Mouse (Mus musculus): ENCODE measurements at regions not wholly inside any gene's neighbourhood (a gene's known extent, or its start where the extent isn't known, plus 50 kb on each side); places are given as distances from the start of the nearest gene placed in this dataset.

DNA sequence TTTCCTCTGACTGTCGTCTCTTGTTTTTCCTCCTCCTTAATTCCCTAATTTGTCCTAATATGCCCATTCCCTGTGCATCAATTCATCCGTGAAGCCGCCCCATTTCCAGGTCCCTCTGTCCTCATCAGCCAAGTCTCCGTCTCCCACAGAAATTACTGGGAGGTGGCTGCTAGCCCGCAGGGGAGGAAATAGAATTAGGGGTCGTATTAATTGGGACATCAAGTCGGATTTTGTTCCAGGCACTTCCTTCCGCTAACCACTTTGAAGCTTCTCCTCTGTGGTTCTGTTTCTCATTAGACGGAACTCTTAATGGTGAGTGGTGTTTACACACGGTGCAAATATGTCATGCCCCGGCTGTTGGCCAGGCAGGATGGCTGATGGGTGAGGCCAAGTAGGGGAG, 259.5 kb upstream of the Tbx3 start:
- no peak for TF ChIP-seq CTCF (IDR thresholded peaks at IDR 0.05; ENCODE audit: low read depth)
- no peaks in the 10 kb centered on the region for H3K36me3 ChIP-seq (ENCODE audit: insufficient read depth)
- 61% methylated on average over 11 of the region's 11 CpGs for WGBS
- no peak overlapping the region for H3K4me3 ChIP-seq (ENCODE audit: low read depth, low read length)
- H3K9ac ChIP-seq: no peak overlapping the region
- ATAC-seq (no peak), DNase-seq (no peak)
- no peaks in the 10 kb centered on the region for H3K4me1 ChIP-seq (ENCODE audit: insufficient read depth)
- no peaks in the 10 kb centered on the region for H3K27me3 ChIP-seq (ENCODE audit: insufficient read depth, low read length)
- H3K27ac ChIP-seq (ENCODE audit: low read depth, low read length): no peak overlapping the region
- no peak overlapping the region for H3K4me2 ChIP-seq (ENCODE audit: low read depth)
- no peaks in the 10 kb centered on the region for H3K9me3 ChIP-seq (ENCODE audit: low read length)

DNA sequence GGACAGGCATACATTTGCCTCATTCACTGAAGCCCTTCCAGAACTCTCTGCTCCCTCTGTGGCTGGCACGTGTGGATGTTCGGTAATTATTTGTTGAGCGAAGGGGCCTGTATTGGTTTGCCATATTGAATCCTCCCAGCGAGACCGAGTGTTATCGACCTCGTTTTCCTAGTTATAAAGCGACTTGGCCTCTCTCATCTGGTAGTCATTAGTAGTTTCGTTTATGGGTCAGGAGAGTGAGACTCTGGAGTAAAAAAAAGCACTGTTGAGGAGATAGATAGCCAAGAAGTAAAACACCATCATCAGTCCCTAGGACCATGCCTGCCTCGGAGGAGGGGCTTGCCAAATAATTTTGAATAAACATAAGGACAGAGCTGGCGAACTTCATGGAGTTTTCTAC, 254.6 kb upstream of the Tbx3 start:
- no peak for ATAC-seq
- TF ChIP-seq CTCF (IDR thresholded peaks at IDR 0.05; ENCODE audit: low read depth): no peak
- Histone ChIP-seq H3K9me3 (ENCODE audit: low read length) (no peaks in the 10 kb centered on the region), H3K4me1 (ENCODE audit: insufficient read depth) (no peaks in the 10 kb centered on the region), H3K9ac (no peak overlapping the region), H3K4me3 (ENCODE audit: low read depth, low read length) (no peak overlapping the region), H3K36me3 (ENCODE audit: insufficient read depth) (no peaks in the 10 kb centered on the region), H3K27ac (ENCODE audit: low read depth, low read length) (no peak overlapping the region), H3K4me2 (ENCODE audit: low read depth) (no peak overlapping the region), H3K27me3 (ENCODE audit: insufficient read depth, low read length) (no peaks in the 10 kb centered on the region)
- 72% methylated on average over 11 of the region's 11 CpGs for WGBS
- DNase-seq: no peak

DNA sequence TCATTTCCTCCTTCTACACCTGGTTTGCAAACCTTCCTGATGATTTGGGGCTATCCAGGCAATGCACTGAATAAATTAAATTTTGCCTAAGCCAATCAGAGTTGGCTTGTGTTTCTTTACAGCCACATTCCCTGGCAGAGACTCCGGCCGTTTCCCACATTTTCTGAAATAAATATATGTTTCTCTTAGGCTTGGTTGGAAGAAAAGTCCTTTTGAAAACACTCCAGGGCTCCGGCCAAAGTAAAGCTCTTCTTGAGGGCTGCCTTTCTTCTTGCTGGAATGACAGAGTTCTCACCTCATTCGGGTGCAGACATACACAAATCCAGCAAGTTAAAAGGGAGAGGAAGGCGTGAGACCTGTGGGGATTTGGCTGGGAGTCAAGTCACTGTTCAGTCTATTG, 252.0 kb upstream of the Tbx3 start:
- Histone ChIP-seq H3K27ac (ENCODE audit: low read depth, low read length) (no peak overlapping the region), H3K4me2 (ENCODE audit: low read depth) (no peak overlapping the region), H3K4me3 (ENCODE audit: low read depth, low read length) (no peak overlapping the region), H3K27me3 (ENCODE audit: insufficient read depth, low read length) (no peaks in the 10 kb centered on the region), H3K4me1 (ENCODE audit: insufficient read depth) (no peaks in the 10 kb centered on the region), H3K9me3 (ENCODE audit: low read length) (no peaks in the 10 kb centered on the region), H3K9ac (no peak overlapping the region), H3K36me3 (ENCODE audit: insufficient read depth) (no peaks in the 10 kb centered on the region)
- TF ChIP-seq CTCF (IDR thresholded peaks at IDR 0.05; ENCODE audit: low read depth): no peak
- WGBS: 44% methylated on average over 5 of the region's 5 CpGs
- DNase-seq: no peak
- ATAC-seq: no peak

DNA sequence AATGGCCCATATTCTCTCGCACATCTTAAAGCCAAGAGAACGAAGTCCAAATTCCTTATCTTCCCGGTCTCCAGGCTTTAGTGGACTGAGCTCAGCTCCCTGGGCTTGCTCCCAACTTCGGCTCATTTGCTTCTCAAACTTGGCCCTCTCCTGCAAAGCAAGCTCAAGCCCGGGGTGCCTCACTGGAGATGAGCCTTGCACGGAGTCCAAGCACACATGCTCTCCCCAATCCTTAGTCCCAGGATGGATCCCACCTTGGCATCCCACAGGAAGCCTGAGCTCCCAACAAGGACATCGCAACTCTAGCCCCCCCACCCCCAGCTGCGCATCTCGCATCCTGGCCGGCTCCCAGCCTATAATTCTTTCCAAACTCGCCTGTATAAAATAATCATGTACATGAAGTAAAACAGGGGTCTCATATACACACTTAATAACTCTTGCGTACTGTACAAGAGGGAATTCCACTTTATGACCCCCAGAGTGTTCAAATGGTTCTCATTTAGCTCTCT, 242.9 kb upstream of the Tbx3 start:
- Histone ChIP-seq H3K27ac (ENCODE audit: low read depth, low read length) (no peak overlapping the region), H3K4me2 (ENCODE audit: low read depth) (no peak overlapping the region), H3K9ac (no peak overlapping the region), H3K27me3 (ENCODE audit: insufficient read depth, low read length) (no peaks in the 10 kb centered on the region), H3K9me3 (ENCODE audit: low read length) (no peaks in the 10 kb centered on the region), H3K4me3 (ENCODE audit: low read depth, low read length) (no peak overlapping the region), H3K4me1 (ENCODE audit: insufficient read depth) (no peaks in the 10 kb centered on the region), H3K36me3 (ENCODE audit: insufficient read depth) (no peaks in the 10 kb centered on the region)
- TF ChIP-seq CTCF (IDR thresholded peaks at IDR 0.05; ENCODE audit: low read depth): no peak
- WGBS: 76% methylated on average over 12 of the region's 12 CpGs
- no peak for DNase-seq
- no peak for ATAC-seq

DNA sequence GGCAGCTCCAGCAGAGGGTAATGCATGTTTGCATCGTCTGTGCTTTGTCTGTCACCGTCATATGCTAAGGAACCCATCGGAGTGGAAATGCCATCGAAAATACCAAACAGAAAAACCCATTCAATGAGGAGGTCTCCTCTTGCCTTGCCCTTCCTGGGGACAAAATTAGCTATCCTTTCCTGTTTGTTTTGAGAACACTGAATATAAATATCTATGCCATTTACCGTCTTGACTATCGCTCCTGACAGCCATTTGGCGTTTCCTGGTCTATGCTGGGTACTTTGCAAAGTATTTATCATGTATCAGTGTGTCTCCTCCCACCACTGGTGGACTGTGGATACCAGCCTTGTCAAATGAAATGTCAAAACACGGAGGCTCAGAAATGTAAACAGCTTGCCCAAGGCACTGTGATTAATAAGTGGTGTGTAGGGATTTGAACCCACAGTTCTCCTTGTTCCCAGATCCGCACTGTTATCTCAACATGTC, 239.2 kb upstream of the Tbx3 start:
- DNase-seq (no peak), ATAC-seq (no peak)
- Histone ChIP-seq H3K36me3 (ENCODE audit: insufficient read depth) (no peaks in the 10 kb centered on the region), H3K4me3 (ENCODE audit: low read depth, low read length) (no peak overlapping the region), H3K27ac (ENCODE audit: low read depth, low read length) (no peak overlapping the region), H3K9ac (no peak overlapping the region), H3K27me3 (ENCODE audit: insufficient read depth, low read length) (no peaks in the 10 kb centered on the region), H3K4me2 (ENCODE audit: low read depth) (no peak overlapping the region), H3K9me3 (ENCODE audit: low read length) (no peaks in the 10 kb centered on the region), H3K4me1 (ENCODE audit: insufficient read depth) (no peaks in the 10 kb centered on the region)
- 89% methylated on average over 9 of the region's 9 CpGs for WGBS
- TF ChIP-seq CTCF (IDR thresholded peaks at IDR 0.05; ENCODE audit: low read depth): no peak

DNA sequence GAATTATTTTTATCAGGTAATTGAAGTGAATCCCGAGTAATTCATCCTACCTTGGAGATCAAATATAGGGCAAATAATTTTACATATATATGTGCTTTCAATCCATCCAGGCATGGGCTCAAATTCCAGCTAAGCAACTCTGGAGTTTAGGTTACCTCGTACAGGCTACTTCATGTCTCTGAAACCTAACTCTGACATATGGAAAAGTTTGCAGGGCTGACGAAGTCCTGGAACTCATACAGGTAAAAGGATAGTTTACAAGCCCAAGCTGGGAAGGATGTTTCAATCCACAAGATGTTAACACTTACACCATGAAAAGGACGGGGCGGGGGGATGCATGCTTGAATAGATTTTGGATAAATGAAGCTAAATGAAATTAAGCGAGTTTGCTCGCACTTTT, 235.9 kb upstream of the Tbx3 start:
- no peak overlapping the region for H3K4me3 ChIP-seq (ENCODE audit: low read depth, low read length)
- ATAC-seq: no peak
- 48% methylated on average over 7 of the region's 7 CpGs for WGBS
- no peak overlapping the region for H3K9ac ChIP-seq
- H3K27me3 ChIP-seq (ENCODE audit: insufficient read depth, low read length): no peaks in the 10 kb centered on the region
- H3K4me1 ChIP-seq (ENCODE audit: insufficient read depth): no peaks in the 10 kb centered on the region
- no peak for TF ChIP-seq CTCF (IDR thresholded peaks at IDR 0.05; ENCODE audit: low read depth)
- H3K27ac ChIP-seq (ENCODE audit: low read depth, low read length): no peak overlapping the region
- H3K4me2 ChIP-seq (ENCODE audit: low read depth): no peak overlapping the region
- no peaks in the 10 kb centered on the region for H3K36me3 ChIP-seq (ENCODE audit: insufficient read depth)
- DNase-seq: no peak
- no peaks in the 10 kb centered on the region for H3K9me3 ChIP-seq (ENCODE audit: low read length)

DNA sequence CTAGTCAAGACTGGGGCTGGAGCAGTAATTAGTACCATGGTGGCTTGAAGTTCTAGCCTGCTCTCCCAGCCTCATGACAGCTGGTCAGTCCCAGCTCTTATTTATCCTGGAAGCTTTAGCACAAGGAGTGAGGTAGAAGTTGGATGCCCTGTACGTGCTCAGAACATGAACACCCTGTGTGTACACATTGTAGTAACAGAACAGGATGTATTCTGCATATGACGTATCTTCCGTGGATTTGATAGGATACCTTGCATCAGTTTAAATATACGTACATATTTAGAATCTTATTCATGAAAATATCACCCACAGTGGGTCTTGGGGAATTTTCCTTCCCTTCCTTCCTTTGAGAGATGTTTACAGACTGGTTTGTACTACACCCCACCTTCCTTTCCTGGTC, 222.0 kb upstream of the Tbx3 start:
- DNase-seq (no peak), ATAC-seq (no peak)
- Histone ChIP-seq H3K9ac (no peak overlapping the region), H3K4me3 (ENCODE audit: low read depth, low read length) (no peak overlapping the region), H3K27me3 (ENCODE audit: insufficient read depth, low read length) (no peaks in the 10 kb centered on the region), H3K36me3 (ENCODE audit: insufficient read depth) (no peaks in the 10 kb centered on the region), H3K4me1 (ENCODE audit: insufficient read depth) (no peaks in the 10 kb centered on the region), H3K9me3 (ENCODE audit: low read length) (no peaks in the 10 kb centered on the region), H3K27ac (ENCODE audit: low read depth, low read length) (no peak overlapping the region), H3K4me2 (ENCODE audit: low read depth) (no peak overlapping the region)
- no peak for TF ChIP-seq CTCF (IDR thresholded peaks at IDR 0.05; ENCODE audit: low read depth)
- WGBS: 84% methylated on average over 4 of the region's 4 CpGs

DNA sequence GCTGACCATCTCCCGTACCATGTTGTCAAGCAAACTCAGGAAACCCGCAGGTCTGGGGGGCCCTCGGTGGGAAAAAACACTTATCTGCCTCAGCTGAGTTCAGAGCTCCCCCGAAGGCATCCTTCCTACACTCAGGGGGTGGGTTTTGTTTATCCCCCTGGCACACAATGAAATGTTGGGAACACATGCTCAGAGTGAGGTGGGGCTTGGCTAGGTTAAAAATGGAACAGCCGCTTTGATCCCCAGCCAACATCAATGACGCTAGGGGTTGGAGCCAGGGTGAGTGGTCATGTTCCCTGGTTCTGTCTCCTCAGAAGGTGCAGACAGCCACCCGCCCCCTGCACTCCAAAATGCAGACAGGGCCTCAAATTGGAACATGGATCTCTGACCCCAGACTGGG, 221.3 kb upstream of the Tbx3 start:
- WGBS: 44% methylated on average over 7 of the region's 7 CpGs
- H3K4me1 ChIP-seq (ENCODE audit: insufficient read depth): no peaks in the 10 kb centered on the region
- no peak for DNase-seq
- no peak for ATAC-seq
- H3K27ac ChIP-seq (ENCODE audit: low read depth, low read length): no peak overlapping the region
- no peak overlapping the region for H3K4me3 ChIP-seq (ENCODE audit: low read depth, low read length)
- no peaks in the 10 kb centered on the region for H3K36me3 ChIP-seq (ENCODE audit: insufficient read depth)
- no peaks in the 10 kb centered on the region for H3K9me3 ChIP-seq (ENCODE audit: low read length)
- H3K4me2 ChIP-seq (ENCODE audit: low read depth): no peak overlapping the region
- TF ChIP-seq CTCF (IDR thresholded peaks at IDR 0.05; ENCODE audit: low read depth): no peak
- H3K9ac ChIP-seq: no peak overlapping the region
- H3K27me3 ChIP-seq (ENCODE audit: insufficient read depth, low read length): no peaks in the 10 kb centered on the region
